Mouse (Mus musculus) forebrain, embryonic 12.5 days (tissue): Measurements from ENCODE around the gene Sh3pxd2a. TPM values are rescaled to one million over a fixed set of nuclear protein-coding genes. Genes with fewer than 3 reads are reported as not detected.

Experiments
- ATAC-seq: fragments of 200-750 bp; cut with Nextera tagmentation; 2 replicates; pipeline ENCODE4 v1.8.0; 2017; ENCODE audit warnings: moderate TSS enrichment; ENCODE audit not compliant: low FRiP score
- H3K27ac ChIP-seq: fragments of 300-500 bp; sonication (generic); 2 replicates; pipeline ENCODE4 v1.5.1; 2016; ENCODE audit warnings: mild to moderate bottlenecking
- H3K27me3 ChIP-seq: fragments of 300-500 bp; sonication (generic); 2 replicates; pipeline ENCODE4 v1.6.1; 2016; ENCODE audit warnings: mild to moderate bottlenecking
- H3K36me3 ChIP-seq: fragments of 300-500 bp; sonication (generic); replicated peaks from 2 replicates; pipeline ENCODE4 v1.6.1; 2016; ENCODE audit warnings: mild to moderate bottlenecking
- H3K4me1 ChIP-seq: fragments of 300-500 bp; sonication (generic); 2 replicates; pipeline ENCODE4 v1.6.1; 2016
- H3K4me2 ChIP-seq: fragments of 300-500 bp; sonication (generic); 2 replicates; pipeline ENCODE4 v1.6.1; 2016; ENCODE audit warnings: mild to moderate bottlenecking, moderate library complexity
- H3K4me3 ChIP-seq: fragments of 300-500 bp; sonication (generic); replicated peaks from 2 replicates; pipeline ENCODE4 v1.5.1; 2016; ENCODE audit warnings: mild to moderate bottlenecking
- H3K9ac ChIP-seq: fragments of 300-500 bp; sonication (generic); 2 replicates; pipeline ENCODE4 v1.6.1; 2016; ENCODE audit warnings: mild to moderate bottlenecking
- H3K9me3 ChIP-seq: fragments of 300-500 bp; sonication (generic); 2 replicates; pipeline ENCODE4 v1.6.1; 2016
- WGBS: fragments of 180-500 bp; shearing (Covaris S2); methylation state at CpG from one replicate; pipeline ENCODE4 v1.1.7; 2016; 5-methylcytosine and 5-hydroxymethylcytosine counted together
- polyA plus RNA-seq: library from polyadenylated mRNA; unstranded; fragments of >200 nt; fragmentation: Nextera tagmentation; extraction: Ambion mirVana; gene quantifications from 2 replicates; pipeline ENCODE4 v1.2.1, GENCODE M21; 2016

Gene Sh3pxd2a
- polyA plus RNA-seq, 1 experiment from 2014 or later: 3.7 TPM

DNA sequence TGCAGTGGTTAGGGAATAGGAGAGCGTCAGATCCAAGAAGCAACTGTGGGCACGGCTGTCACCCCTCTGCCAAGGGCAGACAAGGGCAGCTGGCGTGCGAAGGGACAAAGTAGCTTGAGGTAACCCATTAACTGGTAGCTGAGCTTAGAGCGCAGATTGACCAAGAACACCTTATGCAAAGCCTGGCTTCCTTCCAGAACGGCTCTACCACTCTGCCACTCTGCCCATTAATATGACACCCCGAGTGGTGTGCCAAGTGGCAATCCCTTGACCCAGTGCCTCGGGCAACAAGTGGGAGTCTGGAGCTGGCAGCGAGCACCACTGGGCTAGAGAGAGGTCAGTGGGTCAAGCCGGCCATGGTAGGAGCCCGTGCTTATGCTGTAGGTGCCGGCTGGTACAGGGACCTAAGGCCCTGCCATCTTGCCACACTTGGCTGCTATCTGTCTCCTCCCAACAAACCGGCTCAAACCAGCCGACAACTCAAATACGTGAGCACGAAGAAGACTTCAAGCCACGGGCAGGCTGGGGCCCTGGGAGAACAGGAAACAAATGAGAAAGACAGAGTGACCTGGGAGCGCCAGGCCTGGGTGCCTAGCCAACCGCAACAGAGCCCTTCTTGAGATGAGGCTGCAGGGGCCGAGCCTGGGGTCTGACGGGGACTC, 161.9 kb downstream of the Sh3pxd2a start:
- H3K27ac ChIP-seq: peak overlapping the region; percentile 84
- no peaks in the 10 kb centered on the region; the same call in 1 of the 2 replicates for H3K36me3 ChIP-seq
- H3K4me1 ChIP-seq: peaks cover 34% of the 10 kb centered on the region
- no peak overlapping the region for H3K4me3 ChIP-seq
- peak; percentile 14; the same call in 1 of the 2 replicates for ATAC-seq
- H3K9ac ChIP-seq: no peak overlapping the region
- peak overlapping the region; percentile 34; the same call in 1 of the 2 replicates for H3K4me2 ChIP-seq
- H3K9me3 ChIP-seq: no peaks in the 10 kb centered on the region
- WGBS: 70% methylated on average over 21 of the region's 21 CpGs
- no peaks in the 10 kb centered on the region for H3K27me3 ChIP-seq

DNA sequence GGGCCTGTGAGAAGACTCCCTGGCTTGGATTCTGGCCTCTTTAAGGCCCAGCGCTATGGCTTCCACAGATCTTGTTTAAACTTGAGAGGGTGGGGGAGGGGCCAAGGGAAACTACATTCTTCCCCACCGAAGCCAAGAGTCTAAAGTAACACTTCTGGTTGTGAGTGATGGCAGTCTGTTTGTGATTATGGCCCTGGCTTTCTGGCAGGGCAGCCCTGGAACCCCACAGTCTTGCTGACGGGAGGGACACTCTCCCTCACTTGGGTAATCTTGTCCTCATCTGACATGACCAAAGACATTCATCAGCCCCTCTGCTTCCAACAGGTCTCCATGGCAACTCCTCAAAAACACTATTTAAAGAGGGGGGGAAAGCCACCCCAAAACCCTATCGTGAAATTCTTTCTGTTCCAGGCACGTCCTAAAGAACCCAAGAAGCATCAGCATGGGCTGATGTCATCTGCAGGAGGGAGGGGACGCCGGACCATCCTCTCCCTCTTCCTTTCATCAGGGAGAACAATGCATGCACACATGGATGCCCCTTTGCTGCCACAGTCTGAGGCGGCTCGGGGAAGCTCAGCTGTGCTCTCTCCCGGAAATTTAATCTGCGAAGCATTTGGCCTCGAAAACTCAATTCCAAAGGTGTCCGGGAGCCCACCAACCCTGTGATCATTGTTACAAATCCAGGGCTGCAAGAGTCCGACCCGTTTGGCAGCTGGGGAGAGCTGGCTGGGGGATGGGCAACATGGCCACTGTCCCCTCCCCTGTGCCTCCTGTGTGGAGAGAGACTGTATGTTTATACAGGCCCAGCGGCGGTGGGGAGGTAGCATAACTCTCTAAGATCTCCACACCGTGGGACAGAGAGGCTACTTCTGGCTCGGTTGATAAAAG, 162.7 kb downstream of the Sh3pxd2a start:
- H3K9ac ChIP-seq: no peak overlapping the region
- H3K36me3 ChIP-seq: no peaks in the 10 kb centered on the region; the same call in 1 of the 2 replicates
- no peaks in the 10 kb centered on the region for H3K27me3 ChIP-seq
- peak overlapping the region; percentile 34 for H3K4me2 ChIP-seq
- H3K4me1 ChIP-seq: peaks cover 34% of the 10 kb centered on the region
- peak; percentile 80 for ATAC-seq
- no peaks in the 10 kb centered on the region for H3K9me3 ChIP-seq
- peak overlapping the region; percentile 84 for H3K27ac ChIP-seq
- 5% methylated on average over 19 of the region's 19 CpGs for WGBS
- 0 out of 2 replicates have a peak overlapping the region, but pooled peaks have one; percentile 1 for H3K4me3 ChIP-seq

DNA sequence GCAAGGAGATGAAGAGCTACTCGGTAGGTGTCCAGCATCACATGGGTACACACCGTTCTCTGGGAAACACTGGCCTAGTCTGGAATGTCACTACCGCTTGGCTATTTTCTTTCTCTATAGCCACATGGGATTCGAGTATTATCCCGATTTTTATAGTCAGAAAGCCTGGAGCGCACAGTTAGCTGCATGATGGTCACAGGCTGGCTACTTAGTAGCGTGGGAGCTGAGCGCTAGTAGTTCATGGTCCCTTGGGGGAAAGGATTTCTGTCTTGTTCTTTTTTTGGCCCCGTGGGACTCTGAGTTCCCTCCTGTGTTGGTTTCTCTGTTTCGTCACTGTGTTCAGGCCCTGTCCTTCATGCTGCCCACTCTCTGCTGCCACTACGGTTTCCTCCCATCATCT, 166.1 kb downstream of the Sh3pxd2a start:
- ATAC-seq: no peak
- no peak overlapping the region for H3K27ac ChIP-seq
- 0 out of 2 replicates have a peak, but pooled peaks cover 3% of the 10 kb centered on the region for H3K27me3 ChIP-seq
- peaks cover 34% of the 10 kb centered on the region for H3K4me1 ChIP-seq
- no peak overlapping the region for H3K9ac ChIP-seq
- no peak overlapping the region for H3K4me3 ChIP-seq
- H3K4me2 ChIP-seq: no peak overlapping the region
- no peaks in the 10 kb centered on the region; the same call in 1 of the 2 replicates for H3K36me3 ChIP-seq
- WGBS: 71% methylated on average over 11 of the region's 11 CpGs
- H3K9me3 ChIP-seq: no peaks in the 10 kb centered on the region

DNA sequence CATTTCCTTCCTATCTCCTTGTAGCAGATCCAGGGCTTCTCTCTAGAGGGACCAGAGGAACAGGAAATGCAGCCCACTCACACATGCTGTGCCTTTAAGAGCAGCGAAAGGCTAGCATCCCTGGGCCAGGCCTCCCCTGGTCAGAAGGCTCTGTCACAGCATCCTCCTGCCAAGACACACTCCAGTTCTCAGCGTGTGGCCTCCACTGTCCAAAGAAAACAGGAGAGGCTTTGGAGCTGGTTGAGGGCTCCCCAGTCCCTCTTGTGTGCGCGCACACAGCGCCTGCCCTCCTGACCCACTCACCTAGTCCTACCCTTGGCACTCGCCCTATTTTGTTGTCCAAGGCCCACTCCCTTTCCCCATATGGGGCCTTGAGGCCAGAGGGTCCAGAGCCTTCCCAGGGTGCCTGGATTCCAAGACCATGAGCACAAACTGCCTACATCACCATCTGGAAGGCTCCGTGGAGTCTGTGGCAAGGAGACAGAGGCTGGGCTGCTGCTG, 171.7 kb downstream of the Sh3pxd2a start:
- H3K27ac ChIP-seq: no peak overlapping the region

DNA sequence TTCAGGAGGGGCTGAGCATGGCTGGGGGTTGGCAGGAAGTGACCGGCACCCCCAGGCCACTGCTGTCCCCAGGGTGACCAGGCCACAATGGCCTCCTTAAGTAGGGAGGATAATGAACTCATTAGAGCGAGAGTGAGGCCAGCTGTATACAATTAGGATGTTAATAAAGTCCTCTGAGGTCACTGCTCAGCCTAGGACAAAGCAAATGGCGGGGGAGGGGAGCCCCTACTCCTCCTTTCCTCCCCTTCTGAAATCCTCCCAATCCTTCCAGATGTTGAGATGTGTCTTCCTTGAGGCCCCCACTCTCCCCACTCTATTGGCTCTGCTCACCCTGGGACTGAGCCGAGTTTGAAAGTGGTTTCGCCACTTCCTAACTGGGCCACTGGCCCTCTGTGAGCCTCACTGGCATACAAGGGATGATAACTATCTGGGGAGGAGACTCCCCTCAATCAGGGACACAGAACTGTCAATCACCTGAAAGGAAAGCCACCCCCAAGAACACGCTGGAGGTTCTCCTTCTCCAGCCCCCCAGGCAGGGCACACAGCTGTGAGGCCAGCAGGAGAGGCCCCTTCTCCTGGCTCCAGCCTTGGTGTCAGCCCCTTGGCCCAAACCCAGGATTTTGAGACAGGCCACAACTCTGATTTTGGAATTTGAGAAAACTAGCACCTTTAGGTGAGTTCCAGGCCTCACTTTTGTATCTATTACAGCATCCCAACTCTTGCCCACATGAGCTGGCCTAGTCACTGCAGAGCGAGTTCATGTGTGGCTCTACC, 172.7 kb downstream of the Sh3pxd2a start:
- Histone ChIP-seq H3K4me1 (peaks cover 31% of the 10 kb centered on the region), H3K36me3 (no peaks in the 10 kb centered on the region), H3K27me3 (peaks cover 10% of the 10 kb centered on the region; the same call in 1 of the 2 replicates), H3K9me3 (no peaks in the 10 kb centered on the region), H3K27ac (no peak overlapping the region), H3K4me3 (no peak overlapping the region), H3K4me2 (no peak overlapping the region), H3K9ac (0 out of 2 replicates have a peak overlapping the region, but pooled peaks have one; percentile 17)
- peak; percentile 23; the same call in 1 of the 2 replicates for ATAC-seq
- WGBS: 22% methylated on average over 7 of the region's 7 CpGs

More for the DNA sequence above, 171.7 kb downstream of the Sh3pxd2a start:
- H3K4me1 ChIP-seq: peaks cover 26% of the 10 kb centered on the region
- WGBS: 49% methylated on average over 7 of the region's 7 CpGs
- no peak overlapping the region for H3K4me2 ChIP-seq
- H3K9ac ChIP-seq: no peak overlapping the region
- no peaks in the 10 kb centered on the region for H3K9me3 ChIP-seq
- no peak for ATAC-seq
- peaks cover 10% of the 10 kb centered on the region; the same call in 1 of the 2 replicates for H3K27me3 ChIP-seq
- H3K4me3 ChIP-seq: no peak overlapping the region
- no peaks in the 10 kb centered on the region for H3K36me3 ChIP-seq

DNA sequence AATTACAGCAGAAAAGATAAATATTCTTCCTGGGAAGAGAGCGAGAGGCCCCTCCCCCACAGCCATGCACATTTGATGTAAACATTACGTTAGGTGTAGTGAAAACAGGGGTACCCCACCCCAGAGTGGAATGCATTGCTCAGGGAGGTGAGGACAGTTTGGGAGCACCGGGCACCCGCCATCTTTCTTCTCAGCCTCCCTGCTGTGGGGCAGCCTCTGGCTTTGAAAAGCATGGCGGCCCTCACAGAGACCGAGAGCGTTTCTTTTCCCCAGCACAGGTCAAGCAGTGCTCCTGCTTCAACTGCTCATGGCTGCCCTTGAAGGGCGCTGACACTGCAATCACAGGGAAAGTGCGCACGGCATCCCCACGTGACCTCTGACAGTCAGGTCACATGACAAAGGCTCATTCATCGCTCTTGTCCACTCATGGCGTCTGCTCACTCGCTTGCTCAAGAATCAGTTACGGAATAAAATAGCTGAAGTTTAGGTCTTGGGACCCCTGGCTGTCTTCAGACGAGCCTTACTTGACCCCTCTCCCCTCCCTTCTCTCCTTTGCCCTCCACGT, 177.2 kb downstream of the Sh3pxd2a start:
- H3K9ac ChIP-seq: no peak overlapping the region
- H3K9me3 ChIP-seq: no peaks in the 10 kb centered on the region
- 60% methylated on average over 17 of the region's 17 CpGs for WGBS
- H3K4me3 ChIP-seq: no peak overlapping the region
- peaks cover 22% of the 10 kb centered on the region for H3K4me1 ChIP-seq
- no peak for ATAC-seq
- H3K36me3 ChIP-seq: peaks cover 11% of the 10 kb centered on the region; the same call in 1 of the 2 replicates
- H3K4me2 ChIP-seq: no peak overlapping the region
- no peak overlapping the region for H3K27ac ChIP-seq
- 0 out of 2 replicates have a peak, but pooled peaks cover 4% of the 10 kb centered on the region for H3K27me3 ChIP-seq

DNA sequence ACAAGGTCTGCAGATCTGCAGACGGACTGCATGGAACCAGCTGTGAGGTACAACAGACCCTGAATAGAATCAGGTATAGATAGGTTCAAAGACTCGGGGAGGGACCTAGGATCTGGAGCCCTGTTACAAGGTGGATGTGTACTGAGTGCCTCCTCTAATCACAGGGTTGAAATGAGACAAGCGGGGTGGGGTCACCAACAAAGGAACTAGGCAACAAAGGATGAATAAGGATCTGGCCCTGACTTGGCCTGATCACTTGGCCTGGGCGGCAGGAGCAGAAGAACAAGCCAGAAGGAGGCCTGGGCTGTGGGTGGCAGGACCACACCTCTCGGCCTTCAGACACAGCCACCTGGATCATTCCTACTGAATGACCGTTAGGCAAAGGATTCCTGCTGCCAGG, 178.6 kb downstream of the Sh3pxd2a start:
- no peaks in the 10 kb centered on the region for H3K9me3 ChIP-seq
- H3K9ac ChIP-seq: no peak overlapping the region
- no peak overlapping the region for H3K4me2 ChIP-seq
- peaks cover 11% of the 10 kb centered on the region; the same call in 1 of the 2 replicates for H3K36me3 ChIP-seq
- H3K27me3 ChIP-seq: 0 out of 2 replicates have a peak, but pooled peaks cover 4% of the 10 kb centered on the region
- H3K4me3 ChIP-seq: no peak overlapping the region
- ATAC-seq: no peak
- 77% methylated on average over 6 of the region's 6 CpGs for WGBS
- H3K27ac ChIP-seq: no peak overlapping the region
- peaks cover 8% of the 10 kb centered on the region for H3K4me1 ChIP-seq

DNA sequence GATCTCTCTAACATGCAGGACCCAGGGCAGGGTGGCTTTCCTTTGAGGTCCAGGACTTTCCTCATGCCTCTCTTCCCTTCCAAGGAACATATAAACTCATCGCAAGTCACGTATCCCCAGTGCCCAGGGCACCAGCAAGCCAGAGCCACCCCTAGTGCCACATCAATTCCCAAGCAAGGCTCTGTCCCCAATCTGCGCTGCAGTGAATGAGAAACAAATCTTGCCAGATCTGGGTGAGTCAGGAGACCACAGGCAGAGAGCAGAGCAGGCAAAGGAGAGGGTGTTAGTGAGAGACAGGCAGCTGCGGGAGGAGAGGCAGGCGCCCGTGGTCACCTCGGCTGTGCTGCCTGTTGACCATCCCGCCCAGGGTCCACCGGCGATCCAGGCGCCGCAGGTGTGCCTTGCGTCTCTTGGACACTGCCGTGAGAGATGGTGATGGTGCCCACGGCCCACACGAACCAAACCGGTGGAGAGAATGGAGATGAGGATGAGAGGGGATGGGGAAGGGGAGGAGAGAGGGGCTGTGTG, 181.4 kb downstream of the Sh3pxd2a start:
- WGBS: 96% methylated on average over 17 of the region's 17 CpGs
- H3K4me3 ChIP-seq: no peak overlapping the region
- H3K36me3 ChIP-seq: peaks cover 11% of the 10 kb centered on the region; the same call in 1 of the 2 replicates
- H3K9ac ChIP-seq: no peak overlapping the region
- no peaks in the 10 kb centered on the region for H3K27me3 ChIP-seq
- no peaks in the 10 kb centered on the region for H3K9me3 ChIP-seq
- no peak overlapping the region for H3K4me2 ChIP-seq
- no peak for ATAC-seq
- no peak overlapping the region for H3K27ac ChIP-seq
- H3K4me1 ChIP-seq: 0 out of 2 replicates have a peak, but pooled peaks cover 6% of the 10 kb centered on the region

DNA sequence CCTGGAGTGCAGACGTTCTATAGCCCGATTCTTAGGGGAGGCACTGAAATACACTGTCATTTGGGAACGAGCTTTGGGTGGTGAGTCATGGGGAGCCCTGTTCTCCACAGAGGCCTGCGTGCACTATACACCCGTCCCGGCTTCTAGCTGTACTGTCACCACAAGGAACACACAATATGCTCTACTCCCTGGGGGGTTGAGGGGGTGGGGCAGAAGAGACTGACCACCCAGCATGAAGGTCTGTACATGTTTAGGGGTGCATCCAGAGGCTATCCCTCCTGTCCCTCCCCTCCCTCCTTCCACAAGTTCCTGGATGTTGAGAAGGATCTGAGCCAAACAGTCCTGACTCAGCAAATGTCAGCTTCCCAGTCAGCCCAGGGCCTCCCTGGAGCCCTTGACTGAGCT, 182.1 kb downstream of the Sh3pxd2a start:
- Histone ChIP-seq H3K4me2 (no peak overlapping the region), H3K4me1 (0 out of 2 replicates have a peak, but pooled peaks cover 3% of the 10 kb centered on the region), H3K9me3 (no peaks in the 10 kb centered on the region), H3K27ac (no peak overlapping the region), H3K4me3 (no peak overlapping the region), H3K36me3 (peaks cover 15% of the 10 kb centered on the region; the same call in 1 of the 2 replicates), H3K27me3 (no peaks in the 10 kb centered on the region), H3K9ac (no peak overlapping the region)
- 85% methylated on average over 6 of the region's 6 CpGs for WGBS
- ATAC-seq: no peak

DNA sequence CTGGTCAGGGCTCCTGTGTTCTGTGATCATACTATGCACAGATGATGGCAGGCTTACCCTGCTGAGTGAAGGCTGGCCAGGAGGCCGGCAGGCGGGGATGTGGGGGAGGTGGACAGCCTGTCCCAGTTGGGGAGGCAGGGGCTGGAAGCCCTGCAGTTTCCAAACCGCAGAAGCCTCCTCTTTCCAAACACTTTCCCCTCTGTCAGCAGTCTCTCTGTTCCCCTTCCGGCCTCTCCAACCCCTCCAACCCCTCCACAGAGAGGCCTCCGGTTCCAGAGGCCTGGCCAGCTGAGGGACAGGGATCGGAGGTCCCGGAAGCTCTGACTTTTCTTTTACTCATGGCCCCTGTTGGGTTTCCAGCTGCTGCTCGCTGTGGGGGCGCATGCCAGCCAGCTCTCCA, 183.3 kb downstream of the Sh3pxd2a start:
- Histone ChIP-seq H3K27me3 (no peaks in the 10 kb centered on the region), H3K9me3 (0 out of 2 replicates have a peak, but pooled peaks cover 2% of the 10 kb centered on the region), H3K4me2 (no peak overlapping the region), H3K36me3 (peaks cover 25% of the 10 kb centered on the region), H3K4me1 (no peaks in the 10 kb centered on the region), H3K27ac (no peak overlapping the region), H3K9ac (no peak overlapping the region), H3K4me3 (no peak overlapping the region)
- 86% methylated on average over 9 of the region's 9 CpGs for WGBS
- ATAC-seq: no peak
